Mouse (Mus musculus): Measurements from ENCODE around the gene Prpf40b.

- TF ChIP-seq CTCF (IDR thresholded peaks at IDR 0.05; ENCODE audit: control insufficient read depth, insufficient read depth, insufficient read length) = no peak
- no peak for TF ChIP-seq USF1 (IDR thresholded peaks at IDR 0.05; ENCODE audit: low read depth)
- no peak for TF ChIP-seq MYOG (IDR thresholded peaks at IDR 0.05; ENCODE audit: control insufficient read depth, extremely low read depth, insufficient read length)
- TF ChIP-seq MYOD1 (IDR thresholded peaks at IDR 0.05; ENCODE audit: control insufficient read depth, insufficient read length, low read depth) = no peak
- TF ChIP-seq CEBPB (IDR thresholded peaks at IDR 0.05; ENCODE audit: low read depth) = no peak
- TF ChIP-seq MAX (IDR thresholded peaks at IDR 0.05) = peak; percentile 78
These were observed 43.1 kb upstream of the Prpf40b start, which contains the start of gene Mcrs1 for GRCm38 (mm10) chr15:99251626-99252380.

Measured in C2C12 (cell line).